Mouse (Mus musculus): Measurements from ENCODE around the gene Ptpdc1.

DNA sequence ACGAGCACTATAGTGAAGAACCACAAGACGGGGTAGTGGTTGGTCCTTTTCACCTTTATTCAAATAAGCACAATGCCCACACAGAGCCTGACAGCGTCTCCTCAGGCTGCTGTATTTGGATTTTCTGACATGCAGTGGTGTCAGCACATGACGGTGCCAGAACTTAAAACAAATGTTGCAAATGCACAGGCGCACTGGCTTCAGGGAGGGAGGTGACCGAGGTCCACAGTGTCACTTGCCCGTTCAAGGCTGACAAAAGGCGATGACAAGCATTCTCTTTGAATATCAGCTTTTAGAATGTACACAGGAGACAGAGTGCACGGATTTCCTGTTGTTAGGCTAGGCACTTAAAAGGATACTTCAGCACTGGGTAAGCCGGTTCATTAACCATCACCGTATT lies 47.6 kb downstream of the Ptpdc1 start:
- no peak for TF ChIP-seq CTCF (IDR thresholded peaks at IDR 0.05; ENCODE audit: borderline replicate concordance, extremely low read depth, insufficient read depth, insufficient read length)
- TF ChIP-seq POLR2A (IDR thresholded peaks at IDR 0.05; ENCODE audit: borderline replicate concordance, extremely low read depth, insufficient read depth, insufficient read length, poor library complexity, severe bottlenecking), result no peak
